Mouse (Mus musculus): Measurements from ENCODE around the gene 1700047I17Rik2. TPM values are rescaled to one million over a fixed set of nuclear protein-coding genes. Genes with fewer than 3 reads are reported as not detected.

1700047I17Rik2 gene
- polyA plus RNA-seq (2012; rRNA removed), result not detected in 2 replicates

DNA sequence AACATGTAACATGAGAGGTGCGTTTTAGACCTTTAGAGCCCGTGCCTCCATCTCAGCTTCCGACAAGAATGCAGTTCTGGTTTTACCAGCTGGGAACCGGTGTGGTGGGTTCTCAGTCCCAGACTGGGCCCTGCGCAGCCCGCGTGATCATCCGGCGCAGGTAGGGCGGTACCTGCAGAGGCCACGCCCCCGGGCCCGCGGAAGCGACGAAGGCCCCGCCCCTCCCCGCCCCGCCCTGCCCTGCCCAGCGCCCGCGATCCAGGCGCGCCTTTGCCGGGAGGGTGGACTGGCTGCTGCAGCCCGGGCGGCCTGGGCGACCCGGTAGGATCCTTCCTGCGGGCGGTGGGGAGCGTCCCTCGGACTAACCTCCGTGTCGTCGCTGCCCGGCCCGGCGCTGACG, at the start of gene 1700047I17Rik2:
Gene 1700047I17Rik2 (plus strand): TSS at position 287 of the 400 bp plus-strand sequence.

DNA sequence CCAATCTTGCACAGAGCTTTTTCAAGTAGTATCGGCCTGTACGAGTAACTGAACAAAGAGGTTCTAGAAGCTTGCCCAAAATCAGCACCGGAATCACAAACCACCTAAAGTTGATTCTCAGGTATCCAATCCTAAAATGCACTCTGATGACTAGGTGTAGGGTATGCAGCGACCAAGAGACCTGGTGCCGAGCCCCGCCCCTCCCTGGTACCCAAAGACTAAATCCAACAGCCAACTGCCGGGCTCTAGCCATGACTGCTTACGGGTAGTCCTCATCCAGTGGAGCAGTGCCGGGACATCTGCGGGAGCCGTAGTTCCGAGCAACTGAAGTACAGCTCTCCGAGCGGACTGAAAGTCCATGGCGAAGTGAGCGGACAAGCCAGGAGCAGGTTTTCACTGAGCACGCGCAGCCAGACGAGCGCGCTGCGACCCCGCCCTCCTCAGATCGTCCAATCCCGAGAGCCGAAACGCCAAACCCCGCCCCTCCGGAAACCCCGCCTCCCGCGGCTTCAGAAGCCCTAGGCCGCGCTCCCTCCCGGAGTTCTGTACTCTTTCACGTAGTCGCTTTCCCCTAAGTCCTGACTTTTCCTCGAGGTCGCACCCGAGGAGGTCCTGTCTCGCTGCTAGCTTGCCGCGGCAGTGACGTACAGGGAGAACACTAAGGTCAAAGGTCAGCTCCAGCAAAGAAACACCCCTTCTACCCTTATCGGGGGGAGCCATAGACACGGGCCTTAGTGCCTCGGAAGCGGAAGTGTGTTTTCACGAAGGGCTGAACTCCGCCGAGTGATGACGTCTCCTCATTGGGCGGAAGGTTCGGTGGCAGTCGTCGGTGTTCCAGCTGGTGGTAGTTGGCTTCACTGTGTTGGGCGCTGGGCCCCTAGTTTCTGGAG, 44.6 kb upstream of the 1700047I17Rik2 start, which contains the start of gene Srp54b:
Gene Srp54b (plus strand): TSS at position 546 of the 890 bp plus-strand sequence.

DNA sequence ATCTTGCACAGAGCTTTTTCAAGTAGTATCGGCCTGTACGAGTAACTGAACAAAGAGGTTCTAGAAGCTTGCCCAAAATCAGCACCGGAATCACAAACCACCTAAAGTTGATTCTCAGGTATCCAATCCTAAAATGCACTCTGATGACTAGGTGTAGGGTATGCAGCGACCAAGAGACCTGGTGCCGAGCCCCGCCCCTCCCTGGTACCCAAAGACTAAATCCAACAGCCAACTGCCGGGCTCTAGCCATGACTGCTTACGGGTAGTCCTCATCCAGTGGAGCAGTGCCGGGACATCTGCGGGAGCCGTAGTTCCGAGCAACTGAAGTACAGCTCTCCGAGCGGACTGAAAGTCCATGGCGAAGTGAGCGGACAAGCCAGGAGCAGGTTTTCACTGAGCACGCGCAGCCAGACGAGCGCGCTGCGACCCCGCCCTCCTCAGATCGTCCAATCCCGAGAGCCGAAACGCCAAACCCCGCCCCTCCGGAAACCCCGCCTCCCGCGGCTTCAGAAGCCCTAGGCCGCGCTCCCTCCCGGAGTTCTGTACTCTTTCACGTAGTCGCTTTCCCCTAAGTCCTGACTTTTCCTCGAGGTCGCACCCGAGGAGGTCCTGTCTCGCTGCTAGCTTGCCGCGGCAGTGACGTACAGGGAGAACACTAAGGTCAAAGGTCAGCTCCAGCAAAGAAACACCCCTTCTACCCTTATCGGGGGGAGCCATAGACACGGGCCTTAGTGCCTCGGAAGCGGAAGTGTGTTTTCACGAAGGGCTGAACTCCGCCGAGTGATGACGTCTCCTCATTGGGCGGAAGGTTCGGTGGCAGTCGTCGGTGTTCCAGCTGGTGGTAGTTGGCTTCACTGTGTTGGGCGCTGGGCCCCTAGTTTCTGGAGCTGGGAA, 30.5 kb downstream of the 1700047I17Rik2 start, which contains the start of gene Srp54c:
Gene Srp54c (plus strand): TSS at position 543 of the 894 bp plus-strand sequence.

Other genes with a start within 250 kb of the 1700047I17Rik2 start
- gene Gm20403, start 213.1 kb upstream of the 1700047I17Rik2 start, polyA plus RNA-seq (2012; rRNA removed), result not detected in 2 replicates
- gene Baz1a, start 185.2 kb upstream of the 1700047I17Rik2 start, polyA plus RNA-seq (2012; rRNA removed), result 0.34 and 0.67 TPM in 2 replicates
- gene 2700097O09Rik, start 119.5 kb upstream of the 1700047I17Rik2 start, polyA plus RNA-seq (2012; rRNA removed), result 0.98 and 1.4 TPM in 2 replicates
- 5.9 and 6.8 TPM in 2 replicates for gene Srp54a, start 119.3 kb upstream of the 1700047I17Rik2 start, polyA plus RNA-seq (2012; rRNA removed)
- gene Fam177a, start 75.1 kb upstream of the 1700047I17Rik2 start, polyA plus RNA-seq (2012; rRNA removed), result 1.7 and 3.0 TPM in 2 replicates
- gene Srp54b, start 44.5 kb upstream of the 1700047I17Rik2 start, polyA plus RNA-seq (2012; rRNA removed), result 11.4 and 15.0 TPM in 2 replicates
- gene Srp54c, start 30.6 kb downstream of the 1700047I17Rik2 start, polyA plus RNA-seq (2012; rRNA removed), result 1.1 and 1.7 TPM in 2 replicates
- 9.2 and 10.9 TPM in 2 replicates for gene 1110008L16Rik, start 100.0 kb downstream of the 1700047I17Rik2 start, polyA plus RNA-seq (2012; rRNA removed)
- 0.15 and 0.23 TPM in 2 replicates for gene Ppp2r3c, start 103.4 kb downstream of the 1700047I17Rik2 start, polyA plus RNA-seq (2012; rRNA removed)
- 5.5 and 8.5 TPM in 2 replicates for gene Psma6, start 184.6 kb downstream of the 1700047I17Rik2 start, polyA plus RNA-seq (2012; rRNA removed)

Data from stomach, adult 2 months (tissue).